Mouse (Mus musculus) kidney, postnatal 4 days (tissue): Measurements from ENCODE around the gene Irf4.

Experiments used
- DNase-seq, 2 experiments: peaks; one replicate each; pipeline ENCODE4 v3.0.0; 2021; ENCODE audit warnings: mixed read lengths in 2 of 2

The Irf4 gene

DNA sequence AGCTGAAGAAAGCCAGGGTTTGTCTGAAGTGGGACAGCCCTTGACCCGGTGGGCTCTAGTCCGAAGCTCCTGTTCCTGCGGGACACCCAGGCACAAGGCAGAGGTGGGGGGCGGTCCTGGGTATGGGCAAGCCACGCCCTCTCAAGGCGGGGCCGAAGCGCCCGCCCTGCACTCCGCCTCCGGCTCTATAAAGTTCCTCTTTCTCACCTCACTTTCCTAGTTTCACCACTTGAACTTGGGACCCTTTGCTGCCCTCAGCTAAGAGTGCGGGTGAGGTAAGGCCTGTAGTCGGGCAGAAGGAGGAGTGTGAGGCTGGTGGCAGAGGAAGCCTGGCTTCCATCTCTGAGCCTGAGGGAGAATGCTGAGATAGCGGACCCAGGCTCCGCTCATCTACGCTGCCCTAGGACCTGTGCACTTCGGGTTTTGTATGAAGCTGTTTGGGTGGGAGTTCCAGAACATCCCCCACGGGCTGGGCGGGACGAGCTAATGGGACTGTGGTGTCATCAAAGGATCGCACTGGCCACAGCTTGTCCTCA lies at the start of gene Irf4:
Gene Irf4 (plus strand): TSS at position 206 of the 536 bp plus-strand sequence.
- DNase-seq: peak; percentile 52 to 63

GRCm38 (mm10) chr13:30702695-30703094 lies 46.3 kb upstream of the Irf4 start:
- no peak for DNase-seq

GRCm38 (mm10) chr13:30704246-30705095 lies 44.6 kb upstream of the Irf4 start:
- no peak for DNase-seq

DNA sequence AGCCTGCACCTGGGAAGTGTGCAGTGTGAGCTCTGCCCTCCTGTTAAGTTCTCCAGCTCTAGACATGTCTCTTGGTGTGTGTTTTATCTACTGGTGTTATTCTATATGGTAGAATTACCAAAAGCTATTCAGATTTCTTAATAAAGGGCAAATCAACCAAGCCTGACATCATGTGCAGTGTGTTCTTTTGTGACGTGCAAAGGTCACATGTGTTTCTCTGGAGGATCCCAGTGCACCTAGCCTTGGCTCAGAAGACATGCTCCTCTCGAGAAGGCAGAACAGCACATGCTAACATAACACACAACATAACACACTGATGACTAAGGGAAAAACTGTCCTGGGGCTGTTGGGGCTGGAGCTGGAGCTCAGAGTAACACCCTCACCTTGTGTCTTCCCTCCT lies 38.0 kb upstream of the Irf4 start:
- DNase-seq: no peak

- DNase-seq: no peak
Observed at GRCm38 (mm10) chr13:30711711-30712110, 37.3 kb upstream of the Irf4 start.

DNA sequence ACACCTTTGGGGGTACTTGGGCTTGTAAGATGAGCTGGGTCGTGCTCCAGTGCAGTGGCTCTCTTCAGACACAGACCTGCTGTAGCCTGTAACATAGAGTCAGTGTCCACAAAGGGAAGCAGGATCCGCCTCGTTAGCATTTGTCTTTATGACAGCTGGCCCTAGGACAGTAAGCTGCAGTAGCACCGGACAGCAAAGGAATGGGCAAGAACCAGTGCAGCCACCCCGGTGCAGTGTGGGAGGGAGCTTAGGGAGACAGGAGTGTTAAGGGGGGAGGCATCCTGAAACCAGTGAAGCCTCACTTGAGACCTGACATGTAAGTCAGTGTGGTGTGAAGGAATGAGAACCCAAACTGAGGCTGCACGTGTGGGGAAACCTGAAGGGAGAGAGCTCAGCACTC lies 36.7 kb upstream of the Irf4 start:
- DNase-seq: peak; percentile 40 to 57

DNA sequence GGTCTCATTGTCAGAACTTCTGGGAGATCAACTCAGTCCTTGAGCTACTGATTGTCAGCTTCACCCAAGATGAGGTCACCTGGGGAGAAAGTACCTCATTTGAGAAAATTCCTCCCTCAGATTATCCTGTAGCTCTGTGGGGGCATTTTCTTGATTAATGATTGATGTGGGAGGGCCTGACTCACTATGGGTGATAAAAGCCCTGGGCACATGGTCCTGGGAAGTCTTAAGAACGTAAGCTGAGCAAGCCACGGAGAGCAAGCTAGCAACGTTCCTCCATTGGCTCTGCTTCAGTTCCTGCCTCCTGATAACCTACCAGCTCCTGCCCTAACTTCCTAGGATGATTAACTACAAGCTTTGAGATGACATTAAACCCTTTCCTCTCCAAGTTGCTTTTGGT lies 35.4 kb upstream of the Irf4 start:
- peak in 1 of 2 experiments; percentile 31 for DNase-seq

- DNase-seq: no peak
Observed at GRCm38 (mm10) chr13:30714552-30714951, 34.5 kb upstream of the Irf4 start.

GRCm38 (mm10) chr13:30715060-30715459 lies 34.0 kb upstream of the Irf4 start:
- no peak for DNase-seq

DNA sequence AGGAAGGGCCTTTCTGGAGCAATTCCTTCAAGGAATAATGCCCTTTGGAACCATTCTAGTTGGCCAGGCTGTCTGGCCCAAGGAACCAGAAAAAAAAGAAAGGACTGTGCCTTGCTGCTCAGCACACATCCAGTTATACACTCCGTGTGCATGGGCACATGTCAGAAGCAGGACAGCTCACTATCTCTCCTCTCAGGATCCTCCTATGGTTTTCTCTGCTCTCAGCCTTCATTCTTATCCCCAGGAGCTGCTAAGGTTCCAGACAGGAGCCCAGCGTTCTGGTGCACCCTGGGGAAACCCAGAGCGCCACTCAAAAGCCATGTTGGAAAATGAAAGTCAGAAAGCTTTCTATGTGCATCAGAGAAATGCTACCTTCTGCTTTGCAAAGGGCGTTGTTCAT lies 33.5 kb upstream of the Irf4 start:
- no peak for DNase-seq

GRCm38 (mm10) chr13:30716611-30717010 lies 32.4 kb upstream of the Irf4 start:
- DNase-seq: no peak

- peak in 1 of 2 experiments; percentile 18 for DNase-seq
Observed at GRCm38 (mm10) chr13:30722601-30723000, 26.4 kb upstream of the Irf4 start.

DNA sequence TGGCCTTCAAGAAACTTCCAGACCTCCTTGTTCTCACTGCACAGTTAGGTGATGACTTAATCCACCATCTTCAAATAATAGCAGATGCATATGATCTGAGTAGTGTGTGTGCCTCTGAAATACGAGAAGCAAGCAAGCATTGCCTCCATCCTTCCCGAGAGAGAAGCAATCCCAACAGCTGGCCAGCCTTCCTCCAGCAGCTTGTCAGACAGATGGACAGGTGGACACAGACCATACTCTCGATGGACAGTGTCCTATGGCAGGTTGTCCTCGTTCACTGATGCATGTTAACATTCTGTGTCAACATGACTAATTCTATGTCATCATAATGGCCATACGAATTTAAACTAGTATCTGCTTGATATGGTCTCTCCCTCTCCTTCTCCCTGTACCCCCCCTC lies 25.8 kb upstream of the Irf4 start:
- no peak for DNase-seq

DNA sequence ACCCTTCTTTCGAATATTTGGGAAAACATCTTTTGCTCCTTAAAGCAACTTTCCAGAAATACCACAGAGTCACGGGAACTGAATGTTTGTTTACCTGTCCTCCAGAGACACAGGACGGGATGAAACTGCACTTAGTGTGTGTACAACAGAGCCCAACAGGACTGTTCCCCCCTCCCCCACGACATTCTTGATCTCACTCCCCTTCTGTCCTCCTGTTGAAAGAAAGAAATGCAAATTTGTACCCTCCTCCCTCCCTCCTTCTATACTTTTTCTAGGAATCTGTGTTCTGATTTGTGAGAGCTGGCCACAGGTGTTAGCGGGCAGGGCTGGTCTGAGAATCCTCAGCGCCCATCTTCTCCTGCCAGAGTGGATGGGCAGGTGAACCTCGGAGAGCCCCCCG lies 25.2 kb upstream of the Irf4 start:
- no peak for DNase-seq

GRCm38 (mm10) chr13:30724691-30725271 lies 24.2 kb upstream of the Irf4 start:
- DNase-seq: no peak

GRCm38 (mm10) chr13:30726879-30727278 lies 22.1 kb upstream of the Irf4 start:
- DNase-seq: no peak

DNA sequence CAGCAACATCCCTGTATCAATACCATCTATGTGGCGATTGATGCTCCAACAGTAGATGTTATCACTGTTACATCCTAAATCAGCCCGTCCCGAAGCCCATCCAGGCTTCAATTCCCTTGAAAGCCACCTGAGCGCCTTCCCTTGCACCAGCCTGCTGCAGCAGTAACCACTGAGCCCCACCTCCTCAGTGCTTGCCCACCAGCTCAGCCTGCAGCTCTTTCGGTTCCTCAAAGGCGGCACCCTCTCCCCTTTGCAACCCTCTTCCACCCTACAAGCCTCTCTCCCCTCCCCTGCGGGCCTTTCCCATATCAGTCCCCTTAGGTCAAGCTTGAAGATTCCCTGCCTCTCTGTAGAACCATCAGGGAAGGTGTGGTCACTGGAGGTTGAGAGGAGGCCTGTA lies 20.9 kb upstream of the Irf4 start:
- no peak for DNase-seq

- DNase-seq: peak; percentile 25 to 40
Observed at GRCm38 (mm10) chr13:30729245-30729644, 19.8 kb upstream of the Irf4 start.

GRCm38 (mm10) chr13:30730104-30730793 lies 18.8 kb upstream of the Irf4 start:
- no peak for DNase-seq

GRCm38 (mm10) chr13:30732709-30733445 lies 16.1 kb upstream of the Irf4 start:
- DNase-seq: no peak

- no peak for DNase-seq
Observed at GRCm38 (mm10) chr13:30736721-30737120, 12.3 kb upstream of the Irf4 start.

GRCm38 (mm10) chr13:30737257-30737656 lies 11.8 kb upstream of the Irf4 start:
- no peak for DNase-seq

DNA sequence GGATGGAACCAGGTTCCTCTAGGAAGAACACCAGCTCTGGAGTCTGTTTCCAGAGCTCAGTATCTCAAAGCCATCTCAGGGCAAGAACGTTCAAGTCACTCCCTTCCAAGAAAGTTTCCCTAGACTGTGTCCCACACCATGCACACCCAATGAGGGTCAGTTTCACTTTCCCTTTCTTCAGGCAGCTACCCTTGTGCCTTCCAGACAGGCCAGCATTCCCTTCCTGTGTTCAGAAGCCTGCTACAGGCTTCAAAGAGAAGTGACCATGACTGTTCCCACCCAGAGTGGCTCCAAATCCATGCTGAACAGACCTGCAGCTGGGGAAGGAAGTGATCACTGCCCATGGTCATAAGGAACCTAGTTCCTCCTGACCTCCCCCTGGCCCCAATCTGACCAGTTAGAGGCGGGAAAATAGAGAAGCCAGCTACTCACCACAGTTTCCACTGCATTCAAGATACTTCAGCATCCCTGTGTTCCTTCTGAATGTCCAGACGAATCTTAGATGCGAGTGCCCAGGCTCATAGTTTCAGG lies 10.7 kb upstream of the Irf4 start:
- DNase-seq: no peak
